In the genomic region with DNA sequence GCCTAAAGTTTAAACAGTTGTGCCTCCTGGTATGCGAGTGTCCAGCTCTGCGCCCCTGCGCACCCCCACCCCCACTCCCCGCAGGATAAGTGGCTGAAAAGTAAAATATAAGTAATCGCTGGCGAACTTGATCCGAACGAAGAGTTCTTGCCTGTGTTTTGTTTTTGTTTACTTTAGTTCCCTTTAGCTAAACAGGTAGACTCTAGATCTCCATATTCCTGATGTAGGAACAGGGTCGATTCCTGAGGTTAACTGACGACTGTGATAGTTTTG, we compare ENCODE assay signal across 8 mouse cellular contexts. TPM values are rescaled to one million over a fixed set of nuclear protein-coding genes. Genes with fewer than 3 reads are reported as not detected.
DNase-seq lines count a peak whose midpoint lies in the region; ATAC-seq and TF ChIP-seq lines count a peak whose summit lies in the region.

No protein-coding gene starts in this region.

- H3K9me3 ChIP-seq in heart, embryonic 12.5 days (replicated peaks): no peaks in the 10 kb centered on the region
- H3K9me3 ChIP-seq in MEL (replicated peaks; ENCODE audit: insufficient read depth, low read length): no peaks in the 10 kb centered on the region
- no peaks in the 10 kb centered on the region for H3K9me3 ChIP-seq in hindbrain, embryonic 13.5 days
- no peaks in the 10 kb centered on the region for H3K9me3 ChIP-seq in midbrain, embryonic 10.5 days (replicated peaks)

- H3K27ac ChIP-seq in heart, embryonic 12.5 days (ENCODE audit: poor library complexity, severe bottlenecking): peak overlapping the region; percentile 67
- H3K27ac ChIP-seq in MEL (ENCODE audit: control insufficient read depth, low read depth, low read length): no peak overlapping the region
- no peak overlapping the region; the same call in 1 of the 2 replicates for H3K27ac ChIP-seq in hindbrain, embryonic 13.5 days
- peak overlapping the region; percentile 98 for H3K27ac ChIP-seq in midbrain, embryonic 10.5 days (replicated peaks)

- TF ChIP-seq CTCF in MEL (IDR thresholded peaks at IDR 0.05 in 2 of 3, conservative IDR thresholded peaks at IDR 0.05 in 1 of 3; ENCODE audit: control insufficient read depth in 1 of 3, insufficient read depth in 1 of 3, low read depth in 2 of 3, low read length in 3 of 3, poor library complexity in 1 of 3, severe bottlenecking in 1 of 3): no peak

- H3K9ac ChIP-seq in heart, embryonic 12.5 days: peak overlapping the region; percentile 86
- peak overlapping the region; percentile 81 for H3K9ac ChIP-seq in MEL (ENCODE audit: control insufficient read depth, low read depth, low read length, poor library complexity, severe bottlenecking)
- peak overlapping the region; percentile 69 for H3K9ac ChIP-seq in hindbrain, embryonic 13.5 days

- TF ChIP-seq POLR2A in MEL (IDR thresholded peaks at IDR 0.05; ENCODE audit: control insufficient read depth in 1 of 2, insufficient read depth in 1 of 2, low read depth in 1 of 2, low read length in 2 of 2, poor library complexity in 1 of 2): no peak

- peak overlapping the region; percentile 72 for H3K4me3 ChIP-seq in heart, embryonic 12.5 days
- peak overlapping the region; percentile 87 to 95 for H3K4me3 ChIP-seq in MEL (ENCODE audit: control insufficient read depth in 1 of 2, insufficient read depth in 1 of 2, low read depth in 2 of 2, low read length in 2 of 2)
- H3K4me3 ChIP-seq in hindbrain, embryonic 13.5 days: peak overlapping the region; percentile 94
- peak overlapping the region; percentile 96 for H3K4me3 ChIP-seq in midbrain, embryonic 10.5 days

- H3K79me2 ChIP-seq in MEL (ENCODE audit: control insufficient read depth, insufficient read depth, low read length, poor library complexity): peaks cover 38% of the 10 kb centered on the region

- no peak for ATAC-seq in heart, embryonic 12.5 days (ENCODE audit: insufficient number of reproducible peaks, low FRiP score)
- ATAC-seq in hindbrain, embryonic 13.5 days (ENCODE audit: low FRiP score): no peak

- TF ChIP-seq RAD21 in MEL (IDR thresholded peaks at IDR 0.05; ENCODE audit: low read depth, low read length): no peak

- peaks cover 25% of the 10 kb centered on the region for H3K4me1 ChIP-seq in heart, embryonic 12.5 days (replicated peaks)
- peaks cover 0 to 8% of the 10 kb centered on the region in 2 experiments; a peak in 3 of 4 replicates for H3K4me1 ChIP-seq in MEL (ENCODE audit: control insufficient read depth in 1 of 2, insufficient read depth in 2 of 2, low read length in 2 of 2)
- H3K4me1 ChIP-seq in hindbrain, embryonic 13.5 days (replicated peaks): peaks cover 34% of the 10 kb centered on the region
- peaks cover 36% of the 10 kb centered on the region for H3K4me1 ChIP-seq in midbrain, embryonic 10.5 days

- no peaks in the 10 kb centered on the region for H3K36me3 ChIP-seq in heart, embryonic 12.5 days
- H3K36me3 ChIP-seq in MEL (ENCODE audit: control insufficient read depth in 1 of 2, insufficient read depth in 2 of 2, low read length in 2 of 2): peaks cover 0 to 9% of the 10 kb centered on the region in 2 experiments; a peak in 2 of 4 replicates
- H3K36me3 ChIP-seq in hindbrain, embryonic 13.5 days: no peaks in the 10 kb centered on the region
- H3K36me3 ChIP-seq in midbrain, embryonic 10.5 days: no peaks in the 10 kb centered on the region

- 21% methylated on average over 10 of the region's 10 CpGs for WGBS in heart, embryonic 12.5 days
- WGBS in hindbrain, embryonic 13.5 days: 28% methylated on average over 10 of the region's 10 CpGs
- 27% methylated on average over 10 of the region's 10 CpGs for WGBS in midbrain, embryonic 10.5 days

- no peaks in the 10 kb centered on the region for H3K27me3 ChIP-seq in heart, embryonic 12.5 days (replicated peaks)
- peaks cover 0 to 4% of the 10 kb centered on the region in 2 experiments; a peak in 2 of 4 replicates for H3K27me3 ChIP-seq in MEL (ENCODE audit: control insufficient read depth in 1 of 2, insufficient read depth in 2 of 2, low read length in 2 of 2)
- H3K27me3 ChIP-seq in hindbrain, embryonic 13.5 days: no peaks in the 10 kb centered on the region
- no peaks in the 10 kb centered on the region for H3K27me3 ChIP-seq in midbrain, embryonic 10.5 days (ENCODE audit: low read depth, poor library complexity, severe bottlenecking)

- peak overlapping the region; percentile 86 for H3K4me2 ChIP-seq in heart, embryonic 12.5 days
- peak overlapping the region; percentile 70 for H3K4me2 ChIP-seq in hindbrain, embryonic 13.5 days

- no peak for DNase-seq in heart, adult 9 months (ENCODE audit: low spot score in 2 of 2)
- no peak for DNase-seq in MEL (ENCODE audit: low read depth, low spot score)
- DNase-seq in midbrain, embryonic 10.5 days (ENCODE audit: low spot score): no peak
- no peak for DNase-seq in spleen, adult 12 weeks (ENCODE audit: low spot score)
- no peak for DNase-seq in right cerebral cortex, postnatal 25 days
- no peak for DNase-seq in c-Kit-positive CD71-positive TER-119-positive erythroid progenitor cells, embryonic 14.5 days (ENCODE audit: low spot score)

- no peak for TF ChIP-seq EP300 in MEL (IDR thresholded peaks at IDR 0.05; ENCODE audit: low read depth in 1 of 2, low read length in 2 of 2)

TF ChIP-seq in MEL, 35 proteins besides CTCF, POLR2A, EP300 and RAD21:
- TF ChIP-seq NRF1 (IDR thresholded peaks at IDR 0.05; ENCODE audit: insufficient read depth, low read depth, low read length, poor library complexity, severe bottlenecking): no peak
- no peak for TF ChIP-seq ELF1 (IDR thresholded peaks at IDR 0.05; ENCODE audit: low read depth, low read length)
- TF ChIP-seq BHLHE40 (IDR thresholded peaks at IDR 0.05; ENCODE audit: borderline replicate concordance, low read depth, low read length): no peak
- no peak for TF ChIP-seq TBP (IDR thresholded peaks at IDR 0.05; ENCODE audit: low read depth, low read length)
- TF ChIP-seq ZMIZ1 (IDR thresholded peaks at IDR 0.05; ENCODE audit: low read depth, low read length): no peak

RNA-seq across cellular contexts. Expression of a gene that starts 0.8 kb away (rescaled TPM):
- polyA plus RNA-seq in heart, embryonic 12.5 days (2016; fragmentation: Nextera tagmentation; extraction: Ambion mirVana): 86.4 and 90.9 TPM in 2 replicates
- 12.7 and 14.7 TPM in 2 replicates for total RNA-seq in MEL (2012; rRNA removed)
- 10 to 100 TPM; 14.4 to 36.8 TPM for polyA plus RNA-seq in MEL (2012; ENCODE audit: insufficient read depth in 1 of 2, insufficient read length in 2 of 2, low read depth in 1 of 2, low replicate concordance in 2 of 2, missing spikeins in 1 of 2)
- polyA plus RNA-seq in hindbrain, embryonic 13.5 days (2015; fragmentation: Nextera tagmentation; extraction: Ambion mirVana): 39.9 and 40.2 TPM in 2 replicates
- 47.9 and 48.4 TPM in 2 replicates for polyA plus RNA-seq in midbrain, embryonic 10.5 days (2016; fragmentation: Nextera tagmentation; extraction: Ambion mirVana)

RNA-seq across cellular contexts. Expression of a gene that starts 47.2 kb away (rescaled TPM):
- polyA plus RNA-seq in heart, embryonic 12.5 days (2016; fragmentation: Nextera tagmentation; extraction: Ambion mirVana): 2.0 and 2.6 TPM in 2 replicates
- 0.12 and 0.39 TPM in 2 replicates for total RNA-seq in MEL (2012; rRNA removed)
- under 1 TPM in 1 of 2 experiments, not detected in 1; 0.70 TPM for polyA plus RNA-seq in MEL (2012; ENCODE audit: insufficient read depth in 1 of 2, insufficient read length in 2 of 2, low read depth in 1 of 2, low replicate concordance in 2 of 2, missing spikeins in 1 of 2)
- 1.2 and 2.0 TPM in 2 replicates for polyA plus RNA-seq in hindbrain, embryonic 13.5 days (2015; fragmentation: Nextera tagmentation; extraction: Ambion mirVana)
- 0.06 and 0.16 TPM in 2 replicates for polyA plus RNA-seq in midbrain, embryonic 10.5 days (2016; fragmentation: Nextera tagmentation; extraction: Ambion mirVana)

Comparison
In these comparisons a context has a peak if more than half of its experiments do, and no peak if none do; other contexts are left out.
1. H3K27ac ChIP-seq: peak in heart, embryonic 12.5 days (single experiment) and midbrain, embryonic 10.5 days (single experiment); none in MEL (single experiment) and hindbrain, embryonic 13.5 days (single experiment).
2. Peak in every context shown above with its lines, with median percentiles within 50 percentile points of each other: H3K4me3 ChIP-seq and H3K9ac ChIP-seq.